Mouse (Mus musculus) ES-E14 (cell line): ENCODE measurements around the gene Fam47e. TPM values are rescaled to one million over a fixed set of nuclear protein-coding genes. Genes with fewer than 3 reads are reported as not detected.

ENCODE experiments used
- DNase-seq: peaks from one replicate; pipeline ENCODE4 v3.0.0-alpha.2; 2013; ENCODE audit warnings: low read depth, low spot score
- H3K27ac ChIP-seq: 2 replicates; pipeline ENCODE4 v1.5.1; 2012; ENCODE audit warnings: low read depth, mild to moderate bottlenecking, low read length, moderate library complexity, mixed read lengths; ENCODE audit not compliant: poor library complexity, insufficient read depth, severe bottlenecking
- H3K36me3 ChIP-seq: 2 replicates; pipeline ENCODE4 v1.6.1; 2012; ENCODE audit warnings: mild to moderate bottlenecking, low read length, moderate library complexity, mixed read lengths; ENCODE audit not compliant: control insufficient read depth, poor library complexity, insufficient read depth, severe bottlenecking
- H3K4me1 ChIP-seq, 2 experiments: fragments of 150-350 bp in 1 of 2; sonication (generic) in 1 of 2; 2 replicates each; pipeline ENCODE4 v1.6.1; 2012; ENCODE audit warnings: low read length in 2 of 2, mild to moderate bottlenecking in 1 of 2, mixed read lengths in 1 of 2; ENCODE audit not compliant: control insufficient read depth in 2 of 2, insufficient read depth in 2 of 2, poor library complexity in 1 of 2
- H3K4me3 ChIP-seq, 2 experiments: fragments of 150-350 bp in 1 of 2; sonication (generic) in 1 of 2; 2 replicates each; pipeline ENCODE4 v1.5.1; 2012; ENCODE audit warnings: low read length in 2 of 2, low read depth in 1 of 2, mild to moderate bottlenecking in 1 of 2, mixed read lengths in 1 of 2; ENCODE audit not compliant: insufficient read depth in 1 of 2, poor library complexity in 1 of 2, severe bottlenecking in 1 of 2
- H3K9ac ChIP-seq: 2 replicates; pipeline ENCODE4 v1.6.1; 2012; ENCODE audit warnings: low read depth, mild to moderate bottlenecking, low read length, mixed read lengths; ENCODE audit not compliant: poor library complexity, insufficient read depth, severe bottlenecking
- H3K9me3 ChIP-seq: fragments of 150-350 bp; sonication (generic); 2 replicates; pipeline ENCODE4 v1.6.1; 2012; ENCODE audit warnings: low read depth, mild to moderate bottlenecking, low read length; ENCODE audit not compliant: control insufficient read depth, insufficient read depth
- CHD2 ChIP-seq: IDR thresholded peaks from 2 replicates; pipeline ENCODE4 v1.6.1; 2014; ENCODE audit warnings: mild to moderate bottlenecking, low read depth, low read length, inconsistent platforms
- HCFC1 ChIP-seq: IDR thresholded peaks from 2 replicates; pipeline ENCODE4 v1.6.1; 2012; ENCODE audit warnings: low read length, inconsistent platforms, borderline replicate concordance; ENCODE audit not compliant: insufficient read depth
- MAFK ChIP-seq: IDR thresholded peaks from 2 replicates; pipeline ENCODE4 v1.6.1; 2014; ENCODE audit warnings: mild to moderate bottlenecking, low read depth, low read length, inconsistent platforms; ENCODE audit not compliant: insufficient read depth
- ZC3H11A ChIP-seq: IDR thresholded peaks from 2 replicates; pipeline ENCODE4 v1.6.1; 2012; ENCODE audit warnings: low read depth, mild to moderate bottlenecking, inconsistent platforms, low read length, borderline replicate concordance
- ZNF384 ChIP-seq: IDR thresholded peaks from 2 replicates; pipeline ENCODE4 v1.6.1; 2012; ENCODE audit warnings: low read depth, low read length, inconsistent platforms
- in situ Hi-C, 2 experiments: fragments of 600-800 bp; cut with MboI; formaldehyde crosslinking; loops; one replicate each; pipeline ENCODE4 v1.15.1; 2025; ENCODE audit warnings: low sequenced_read_pairs in 2 of 2, inconsistent platforms in 1 of 2; ENCODE audit not compliant: unreplicated experiment in 2 of 2
- total RNA-seq: library from RNA; depleted of rRNA; stranded (reverse); fragments of 300-350 nt; gene quantifications from 2 replicates; pipeline ENCODE4 v1.2.3, GENCODE M21; 2012; rRNA removed

The Fam47e gene
- total RNA-seq, 1 experiment = not detected

- H3K4me3 ChIP-seq = no peak overlapping the region
- no peaks in the 10 kb centered on the region for H3K9me3 ChIP-seq
- in situ Hi-C loops = no loop called here
- no peak overlapping the region for H3K9ac ChIP-seq
- DNase-seq = no peak
- no peaks in the 10 kb centered on the region for H3K4me1 ChIP-seq
- no peaks in the 10 kb centered on the region for H3K36me3 ChIP-seq
- H3K27ac ChIP-seq = no peak overlapping the region
- TF ChIP-seq ZNF384 (no peak), HCFC1 (no peak), MAFK (no peak), CHD2 (no peak), ZC3H11A (no peak)
Observed at GRCm38 (mm10) chr5:92627896-92628295, 73.0 kb downstream of the Fam47e start.

GRCm38 (mm10) chr5:92633526-92633925 is 78.7 kb downstream of the Fam47e start:
- in situ Hi-C loops = no loop called here
- Histone ChIP-seq H3K9ac (no peak overlapping the region), H3K9me3 (no peaks in the 10 kb centered on the region), H3K4me3 (no peak overlapping the region), H3K4me1 (no peaks in the 10 kb centered on the region), H3K36me3 (no peaks in the 10 kb centered on the region), H3K27ac (no peak overlapping the region)
- peak; percentile 4 for DNase-seq
- TF ChIP-seq MAFK (no peak), ZNF384 (no peak), HCFC1 (no peak), CHD2 (no peak)

- in situ Hi-C loops = no loop called here
- Histone ChIP-seq H3K4me3 (no peak overlapping the region), H3K9me3 (no peaks in the 10 kb centered on the region), H3K4me1 (no peaks in the 10 kb centered on the region), H3K27ac (no peak overlapping the region), H3K9ac (no peak overlapping the region), H3K36me3 (no peaks in the 10 kb centered on the region)
- no peak for DNase-seq
- TF ChIP-seq ZC3H11A (no peak), HCFC1 (no peak), MAFK (no peak), ZNF384 (no peak), CHD2 (no peak)
Observed at GRCm38 (mm10) chr5:92634916-92635315, 80.0 kb downstream of the Fam47e start.

GRCm38 (mm10) chr5:92635891-92636290 is 81.0 kb downstream of the Fam47e start:
- no peak overlapping the region for H3K4me3 ChIP-seq
- no peak for TF ChIP-seq ZC3H11A
- no peak overlapping the region for H3K9ac ChIP-seq
- no peaks in the 10 kb centered on the region for H3K9me3 ChIP-seq
- in situ Hi-C loops = no loop called here
- DNase-seq = no peak
- H3K4me1 ChIP-seq = no peaks in the 10 kb centered on the region
- no peaks in the 10 kb centered on the region for H3K36me3 ChIP-seq
- H3K27ac ChIP-seq = no peak overlapping the region

- no peak for DNase-seq
- Histone ChIP-seq H3K4me1 (no peaks in the 10 kb centered on the region), H3K27ac (no peak overlapping the region), H3K36me3 (no peaks in the 10 kb centered on the region), H3K4me3 (no peak overlapping the region), H3K9ac (no peak overlapping the region), H3K9me3 (no peaks in the 10 kb centered on the region)
- in situ Hi-C loops = no loop called here
- no peak for TF ChIP-seq MAFK
- TF ChIP-seq ZNF384 = no peak
- TF ChIP-seq CHD2 = no peak
- no peak for TF ChIP-seq HCFC1
- TF ChIP-seq ZC3H11A = no peak
Observed at GRCm38 (mm10) chr5:92640861-92641260, 86.0 kb downstream of the Fam47e start.

Other genes starting within 250 kb of the Fam47e start
- gene Sdad1, start 244.6 kb upstream of the Fam47e start, total RNA-seq = 63.9 and 74.0 TPM in 2 replicates
- gene Cxcl9, start 227.0 kb upstream of the Fam47e start, total RNA-seq = not detected in 2 replicates
- 0.71 and 0.74 TPM in 2 replicates for gene Art3, start 223.2 kb upstream of the Fam47e start, total RNA-seq
- 3.3 and 4.0 TPM in 2 replicates for gene Cxcl10, start 206.2 kb upstream of the Fam47e start, total RNA-seq
- gene Nup54, start 119.8 kb upstream of the Fam47e start, total RNA-seq = 62.2 and 63.2 TPM in 2 replicates
- 39.0 and 89.0 TPM in 2 replicates for gene Scarb2, start 48.2 kb upstream of the Fam47e start, total RNA-seq
- 3.0 and 4.1 TPM in 2 replicates for gene Stbd1, start 48.0 kb downstream of the Fam47e start, total RNA-seq
- 0.94 and 0.95 TPM in 2 replicates for gene Ccdc158, start 120.2 kb downstream of the Fam47e start, total RNA-seq
- gene Shroom3, start 128.4 kb downstream of the Fam47e start, total RNA-seq = 33.5 and 34.1 TPM in 2 replicates